Mouse (Mus musculus): ENCODE data around the gene Gng5.

DNA sequence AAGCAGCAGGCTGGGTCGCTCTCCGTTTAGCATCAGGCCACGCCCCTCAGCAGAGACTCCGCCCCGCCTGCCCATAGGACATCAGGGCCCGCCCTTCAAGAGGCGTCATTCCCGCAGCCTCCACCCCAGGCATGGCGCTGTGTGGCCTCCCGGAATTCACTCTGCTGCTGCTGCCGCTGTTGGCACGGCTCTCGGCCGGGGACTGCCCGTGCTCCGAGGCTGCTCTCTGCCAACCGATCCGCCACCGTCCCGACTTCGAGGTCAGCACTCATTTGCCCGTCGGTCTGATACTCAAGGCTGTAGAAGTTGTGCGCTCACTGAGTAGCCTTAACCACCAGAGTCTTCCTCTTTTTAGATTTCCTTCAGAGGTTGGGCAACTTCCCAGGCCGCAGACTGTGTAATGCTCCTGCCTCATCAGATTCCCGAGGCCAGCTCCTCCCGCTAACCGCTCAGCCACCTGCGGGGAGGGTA lies 49.2 kb upstream of the Gng5 start:
- no peak for TF ChIP-seq CTCF (IDR thresholded peaks at IDR 0.05; ENCODE audit: control insufficient read depth, insufficient read depth, insufficient read length)
- TF ChIP-seq MYOD1 (IDR thresholded peaks at IDR 0.05; ENCODE audit: control insufficient read depth, insufficient read length, low read depth): no peak
- TF ChIP-seq MAX (IDR thresholded peaks at IDR 0.05): no peak
- no peak for TF ChIP-seq USF1 (IDR thresholded peaks at IDR 0.05; ENCODE audit: low read depth)
- TF ChIP-seq CEBPB (IDR thresholded peaks at IDR 0.05; ENCODE audit: low read depth): peak; percentile 55
- no peak for TF ChIP-seq FOSL1 (IDR thresholded peaks at IDR 0.05; ENCODE audit: insufficient read depth, low read length, poor library complexity, severe bottlenecking)
